Mouse (Mus musculus) G1E (cell line): ENCODE data around the gene Ncaph2.

Experiments
- CTCF ChIP-seq: IDR thresholded peaks from 2 replicates; pipeline ENCODE4 v1.5.1; 2012; ENCODE audit warnings: low read depth, low read length, inconsistent platforms, mixed read lengths
- GATA1 ChIP-seq: IDR thresholded peaks from 2 replicates; pipeline ENCODE4 v1.6.1; 2012; ENCODE audit warnings: borderline replicate concordance, low read length, inconsistent platforms, mixed read lengths

DNA sequence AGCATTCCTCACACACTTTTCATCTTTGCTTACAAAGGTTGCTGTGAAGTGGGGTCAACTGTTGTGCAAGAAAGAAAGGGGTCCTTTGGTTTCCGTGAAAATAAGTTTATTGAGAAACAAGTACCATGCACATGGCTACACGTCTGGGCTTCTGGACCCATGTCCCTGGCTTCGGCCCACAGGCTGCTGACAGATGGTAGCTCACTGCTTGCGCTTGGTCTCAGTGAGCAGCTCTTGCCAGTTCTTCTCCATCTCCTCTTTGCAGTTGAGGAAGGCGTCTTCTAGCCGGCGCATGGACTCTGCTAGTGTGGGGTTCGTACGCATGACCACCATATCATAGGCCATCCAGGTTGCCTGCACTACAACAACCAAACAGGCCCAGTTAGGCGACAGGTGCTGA is 34.6 kb downstream of the Ncaph2 start:
- TF ChIP-seq CTCF, result no peak
- TF ChIP-seq GATA1, result no peak
